ENCODE assay signal across 18 mouse cellular contexts in the genomic region with DNA sequence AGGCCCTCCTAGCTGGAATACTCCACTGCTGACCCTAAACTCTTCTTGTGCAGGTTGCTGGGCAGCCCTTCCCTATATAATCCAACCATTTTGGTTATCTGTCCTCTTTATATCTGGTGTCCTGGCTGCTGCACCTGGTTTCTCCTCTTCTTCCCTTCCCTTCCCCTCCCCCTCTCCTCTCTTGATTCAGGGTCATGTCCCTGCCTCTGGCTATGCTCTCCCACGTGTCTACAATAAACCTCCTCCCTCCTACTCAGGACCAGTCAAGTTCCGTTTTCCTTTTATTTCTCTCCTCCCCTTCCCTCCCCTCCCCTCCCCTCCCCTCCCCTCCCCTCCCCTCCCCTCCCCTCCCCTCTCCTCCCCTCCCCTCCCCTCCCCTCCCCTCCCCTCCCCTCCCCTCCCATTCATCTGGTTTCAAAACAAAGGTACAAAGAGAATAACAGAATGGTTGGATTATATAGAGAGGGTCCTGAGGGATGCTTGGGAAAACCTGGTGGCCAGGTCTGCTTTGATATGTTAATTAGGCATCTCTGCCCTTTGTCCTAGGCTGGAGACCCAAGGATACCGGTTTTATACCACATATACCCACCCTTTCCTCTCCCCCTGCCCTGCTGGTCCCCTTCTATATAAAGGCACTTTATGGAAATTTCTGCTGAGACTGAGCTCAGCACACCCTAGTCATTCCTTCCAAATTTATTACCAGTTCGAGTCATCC. TPM values are rescaled to one million over a fixed set of nuclear protein-coding genes. Genes with fewer than 3 reads are reported as not detected.
DNase-seq lines count a peak whose midpoint lies in the region; ATAC-seq and TF ChIP-seq lines count a peak whose summit lies in the region.
"Had no signal": no experiment of that assay in that cellular context is flagged by ENCODE, and none has a peak within 500 bp of the region (broad histone marks: within the 10 kb centered on the region; RNA-seq: fewer than 3 reads in every experiment).

No protein-coding gene starts in this region.

- H3K4me1 ChIP-seq in hindbrain, embryonic 12.5 days, result peaks cover 12% of the 10 kb centered on the region
- no peaks in the 10 kb centered on the region for H3K4me1 ChIP-seq in hindbrain, postnatal 0 days (ENCODE audit: insufficient read depth, low read length)

- no peaks in the 10 kb centered on the region for H3K9me3 ChIP-seq in hindbrain, embryonic 12.5 days (replicated peaks)
- no peaks in the 10 kb centered on the region for H3K9me3 ChIP-seq in hindbrain, postnatal 0 days (ENCODE audit: low read length)
- H3K9me3 ChIP-seq: forebrain, embryonic 13.5 days had no signal

- no peak overlapping the region for H3K4me2 ChIP-seq in hindbrain, embryonic 12.5 days (replicated peaks)
- H3K4me2 ChIP-seq in hindbrain, postnatal 0 days (ENCODE audit: low read depth, low read length), result no peak overlapping the region
- H3K4me2 ChIP-seq: forebrain, embryonic 13.5 days had no signal

- WGBS in hindbrain, embryonic 12.5 days, result 24% methylated on average over 4 of the region's 4 CpGs
- 22% methylated on average over 4 of the region's 4 CpGs for WGBS in hindbrain, postnatal 0 days

- peak overlapping the region; percentile 12; the same call in 1 of the 2 replicates for H3K27ac ChIP-seq in hindbrain, embryonic 12.5 days
- no peak overlapping the region for H3K27ac ChIP-seq in hindbrain, postnatal 0 days
- H3K27ac ChIP-seq: forebrain, embryonic 13.5 days; heart, adult 2 months had no signal

- no peak for ATAC-seq in hindbrain, embryonic 12.5 days (ENCODE audit: low FRiP score)
- no peak for ATAC-seq in hindbrain, postnatal 0 days
- ATAC-seq: forebrain, embryonic 13.5 days; inflammation-experienced regulatory T-cells, adult 6 months had no signal

- no peak for TF ChIP-seq CTCF in hindbrain, postnatal 0 days (IDR thresholded peaks at IDR 0.05; ENCODE audit: low read depth)

- H3K36me3 ChIP-seq in hindbrain, embryonic 12.5 days, result peaks cover 11% of the 10 kb centered on the region
- no peaks in the 10 kb centered on the region for H3K36me3 ChIP-seq in hindbrain, postnatal 0 days (ENCODE audit: insufficient read depth, low read length)

- no peak overlapping the region for H3K4me3 ChIP-seq in hindbrain, embryonic 12.5 days
- H3K4me3 ChIP-seq in hindbrain, postnatal 0 days (ENCODE audit: low read length), result no peak overlapping the region
- H3K4me3 ChIP-seq: forebrain, embryonic 13.5 days; heart, adult 2 months had no signal

- H3K27me3 ChIP-seq in hindbrain, embryonic 12.5 days, result no peaks in the 10 kb centered on the region
- H3K27me3 ChIP-seq in hindbrain, postnatal 0 days (ENCODE audit: insufficient read depth, low read length), result no peaks in the 10 kb centered on the region
- H3K27me3 ChIP-seq: forebrain, embryonic 13.5 days had no signal

- no peak for DNase-seq in hindbrain, postnatal 0 days (ENCODE audit: low spot score)
- DNase-seq in retina, postnatal 1 day, result peak; percentile 62
- no peak for DNase-seq in retina, embryonic 14.5 days (ENCODE audit: low spot score)
- peak; percentile 18 for DNase-seq in embryo, embryonic 9.5 days (ENCODE audit: extremely low spot score)
- no peak for DNase-seq in spleen, postnatal 4 days (ENCODE audit: low spot score in 2 of 2)
- DNase-seq in right cerebral cortex, adult 2 months (ENCODE audit: low spot score in 2 of 2), result no peak
- DNase-seq: adrenal gland, postnatal 36 days; cerebellum, postnatal 10 days; heart, adult 2 months; kidney, postnatal 14 days; layer of hippocampus, adult 9-11 months; liver; lung, adult 2 months; lung, postnatal 4 days; right cerebral cortex, postnatal 14 days had no signal

- H3K9ac ChIP-seq in hindbrain, embryonic 12.5 days, result no peak overlapping the region
- no peak overlapping the region for H3K9ac ChIP-seq in hindbrain, postnatal 0 days (replicated peaks; ENCODE audit: low read length)
- H3K9ac ChIP-seq: forebrain, embryonic 13.5 days had no signal

RNA-seq across cellular contexts. Expression of a gene that starts 16.3 kb away (rescaled TPM):
- polyA plus RNA-seq in hindbrain, embryonic 12.5 days (2016; fragmentation: Nextera tagmentation; extraction: Ambion mirVana), result 37.9 and 42.5 TPM in 2 replicates
- 11.7 and 13.1 TPM in 2 replicates for total RNA-seq in hindbrain, postnatal 0 days (2014; rRNA removed)
- 60.0 and 61.4 TPM in 2 replicates for polyA plus RNA-seq in hindbrain, postnatal 0 days (2015; fragmentation: Nextera tagmentation; extraction: Ambion mirVana)

Comparison
In these comparisons a context has a peak if more than half of its experiments do, and no peak if none do; other contexts are left out.
1. DNase-seq: peak in retina, postnatal 1 day (single experiment) and embryo, embryonic 9.5 days (single experiment); none in hindbrain, postnatal 0 days (single experiment), retina, embryonic 14.5 days (single experiment), spleen, postnatal 4 days (0 of 2) and right cerebral cortex, adult 2 months (0 of 2).